Mouse (Mus musculus) lung, embryonic 14.5 days (tissue): ENCODE measurements at regions not wholly inside any gene's neighbourhood (a gene's known extent, or its start where the extent isn't known, plus 50 kb on each side); places are given as distances from the start of the nearest gene placed in this dataset.

Source experiments
- ATAC-seq: fragments of 200-750 bp; cut with Nextera tagmentation; 2 replicates; pipeline ENCODE4 v1.8.0; 2017; ENCODE audit warnings: mild to moderate bottlenecking, moderate TSS enrichment, moderate library complexity; ENCODE audit not compliant: insufficient read depth
- DNase-seq: peaks from one replicate; pipeline ENCODE4 v3.0.0-alpha.2; 2015
- H3K27ac ChIP-seq: fragments of 300-500 bp; sonication (generic); 2 replicates; pipeline ENCODE4 v1.5.1; 2014; ENCODE audit warnings: low read depth, mild to moderate bottlenecking, moderate library complexity
- H3K27me3 ChIP-seq: fragments of 300-500 bp; sonication (generic); 2 replicates; pipeline ENCODE4 v1.6.1; 2014; ENCODE audit warnings: low read length, control low read depth; ENCODE audit not compliant: insufficient read depth
- H3K36me3 ChIP-seq: fragments of 300-500 bp; sonication (generic); 2 replicates; pipeline ENCODE4 v1.6.1; 2014; ENCODE audit warnings: control low read depth; ENCODE audit not compliant: insufficient read depth
- H3K4me1 ChIP-seq: fragments of 300-500 bp; sonication (generic); 2 replicates; pipeline ENCODE4 v1.6.1; 2014; ENCODE audit warnings: antibody characterized with exemption, control low read depth; ENCODE audit not compliant: insufficient read depth
- H3K4me2 ChIP-seq: fragments of 300-500 bp; sonication (generic); 2 replicates; pipeline ENCODE4 v1.6.1; 2014; ENCODE audit warnings: mild to moderate bottlenecking
- H3K4me3 ChIP-seq: fragments of 300-500 bp; sonication (generic); 2 replicates; pipeline ENCODE4 v1.5.1; 2014; ENCODE audit warnings: low read depth, low read length
- H3K9ac ChIP-seq: fragments of 300-500 bp; sonication (generic); 2 replicates; pipeline ENCODE4 v1.6.1; 2014
- H3K9me3 ChIP-seq: fragments of 300-500 bp; sonication (generic); 2 replicates; pipeline ENCODE4 v1.6.1; 2016; ENCODE audit warnings: low read depth, low read length, control low read depth
- CTCF ChIP-seq: IDR thresholded peaks from 2 replicates; pipeline ENCODE4 v1.5.1; 2016; ENCODE audit warnings: antibody characterized with exemption, low read depth
- WGBS: fragments of 180-500 bp; shearing (Covaris S2); extraction: QIAGEN DNeasy Blood & Tissue Kit; methylation state at CpG from one replicate; pipeline ENCODE4 v1.1.7; 2014; 5-methylcytosine and 5-hydroxymethylcytosine counted together

DNA sequence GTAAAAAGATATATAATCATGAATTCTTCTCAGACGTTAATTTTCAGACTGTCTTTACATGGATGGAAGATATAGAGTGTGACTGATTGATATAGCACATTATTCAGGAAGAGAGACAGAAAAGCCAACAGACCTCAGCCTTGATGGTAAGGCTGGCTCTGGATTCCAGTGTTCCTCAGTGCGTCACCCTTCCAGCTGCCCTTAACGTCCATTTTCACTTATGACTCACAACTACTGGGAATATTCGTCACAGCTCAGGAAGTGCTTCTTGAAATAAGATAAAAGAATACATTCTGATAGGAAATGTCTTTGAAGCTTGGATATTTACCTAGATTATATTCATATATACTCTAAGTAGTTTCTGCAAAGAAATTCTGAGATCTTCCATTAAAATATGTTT lies 923.8 kb downstream of the Flrt2 start:
- H3K27me3 ChIP-seq: no peaks in the 10 kb centered on the region
- no peak overlapping the region for H3K9ac ChIP-seq
- H3K4me2 ChIP-seq: no peak overlapping the region
- ATAC-seq: no peak
- no peaks in the 10 kb centered on the region for H3K9me3 ChIP-seq
- WGBS: 51% methylated on average over 4 of the region's 4 CpGs
- H3K27ac ChIP-seq: no peak overlapping the region
- H3K36me3 ChIP-seq: no peaks in the 10 kb centered on the region
- H3K4me1 ChIP-seq: no peaks in the 10 kb centered on the region
- no peak for TF ChIP-seq CTCF
- no peak for DNase-seq
- H3K4me3 ChIP-seq: no peak overlapping the region

- Histone ChIP-seq H3K27me3 (no peaks in the 10 kb centered on the region), H3K9ac (no peak overlapping the region), H3K9me3 (no peaks in the 10 kb centered on the region), H3K4me3 (no peak overlapping the region), H3K36me3 (no peaks in the 10 kb centered on the region), H3K4me2 (no peak overlapping the region), H3K27ac (no peak overlapping the region), H3K4me1 (no peaks in the 10 kb centered on the region)
- DNase-seq: no peak
- no peak for ATAC-seq
- 89% methylated on average over 2 of the region's 2 CpGs for WGBS
- no peak for TF ChIP-seq CTCF
Measured at GRCm38 (mm10) chr12:96617226-96617625, 925.2 kb downstream of the Flrt2 start.
